Mouse (Mus musculus) hindlimb bud, embryonic 11.5 days (tissue): ENCODE data around the gene Egln1.

Experiments
- DNase-seq: peaks from one replicate; pipeline ENCODE4 v3.0.0-alpha.2; 2012; ENCODE audit warnings: low read depth, low spot score; ENCODE audit errors: extremely low spot score

Gene Egln1

DNA sequence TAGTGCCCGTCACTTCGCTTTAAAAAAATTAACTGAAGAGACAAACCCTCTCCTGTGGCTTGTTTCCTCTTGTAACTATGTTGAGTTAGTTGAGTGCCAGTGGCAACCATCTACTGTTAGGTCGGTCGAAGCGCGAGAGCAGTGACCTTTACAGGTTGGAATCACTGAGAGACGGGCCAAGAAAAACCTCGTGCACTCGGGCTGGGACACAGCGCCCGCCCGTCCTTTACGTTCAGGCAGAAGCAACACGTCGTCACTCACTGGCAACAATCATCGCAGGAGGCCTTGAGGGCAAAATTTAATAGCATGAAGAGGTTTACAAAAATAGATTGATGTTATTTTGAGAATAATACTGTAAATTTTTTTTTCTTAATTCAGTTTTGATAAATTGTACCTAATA lies 39.2 kb downstream of the Egln1 start:
- no peak for DNase-seq

DNA sequence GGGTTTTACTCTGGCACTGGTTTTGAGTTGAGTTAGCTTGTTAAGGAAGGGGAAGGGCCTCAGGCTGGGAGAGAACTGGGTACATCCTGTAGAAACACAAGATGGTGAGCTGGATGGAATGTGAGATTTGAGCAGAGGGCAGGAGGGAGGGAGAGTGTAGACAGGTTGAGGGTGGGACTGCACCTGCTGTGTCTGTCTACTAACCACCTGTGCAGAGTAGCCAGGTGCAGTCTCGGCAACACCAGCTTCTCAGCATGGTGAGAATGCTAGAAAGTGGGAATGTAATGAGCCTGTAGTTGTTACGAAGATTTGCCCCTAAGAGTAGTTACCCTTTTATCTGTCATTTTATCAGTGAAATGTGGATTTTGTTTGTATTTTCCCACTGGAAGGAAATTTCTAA lies 43.6 kb downstream of the Egln1 start:
- no peak for DNase-seq

DNA sequence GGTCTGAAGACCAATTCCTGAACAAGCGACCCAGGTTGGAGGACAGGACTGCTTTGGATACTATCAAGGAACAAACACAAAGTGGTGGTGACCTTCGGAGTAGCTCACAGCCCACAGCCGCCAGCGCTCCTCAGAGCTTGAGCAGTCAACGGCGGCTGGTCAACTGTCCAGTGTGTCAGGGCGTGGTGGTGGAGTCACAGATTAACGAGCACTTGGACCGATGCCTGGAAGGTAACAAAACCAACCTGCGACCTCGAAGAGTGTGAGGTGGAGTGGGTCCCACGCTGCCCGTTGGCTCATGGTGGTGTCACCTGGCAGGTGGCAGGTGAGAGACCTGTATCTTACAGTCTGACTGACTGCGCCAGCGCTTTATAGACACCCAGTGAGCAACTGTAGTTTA lies 45.9 kb downstream of the Egln1 start:
- no peak for DNase-seq

DNA sequence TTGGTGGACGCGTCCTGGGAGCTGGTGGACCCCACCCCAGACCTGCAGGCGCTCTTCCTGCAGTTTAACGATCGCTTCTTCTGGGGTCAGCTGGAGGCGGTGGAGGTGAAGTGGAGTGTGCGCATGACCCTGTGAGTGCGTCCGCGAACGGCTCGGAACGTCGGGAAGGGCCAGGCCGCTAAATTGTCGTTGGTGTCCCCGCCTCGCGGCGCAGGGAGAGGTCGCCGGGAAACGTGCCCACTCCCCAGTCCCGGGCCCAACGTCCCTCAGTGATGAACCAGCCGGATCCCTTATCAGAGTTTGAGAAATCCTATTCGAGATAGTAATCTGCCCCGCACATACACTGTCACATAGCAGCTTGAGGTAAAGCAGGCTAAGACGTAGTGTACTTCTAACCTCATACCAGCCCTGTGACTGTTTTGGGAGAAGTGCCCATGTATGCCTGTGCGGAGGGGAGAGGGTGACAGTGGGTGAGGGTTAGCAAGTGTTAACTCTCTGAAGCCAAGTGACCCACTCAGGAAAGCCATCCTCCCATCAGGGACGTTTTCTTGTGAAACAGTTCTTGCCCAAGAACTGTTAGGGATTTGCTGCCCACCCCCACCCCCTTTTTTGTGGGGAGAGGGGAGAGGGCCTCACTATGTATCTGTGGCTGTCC lies 50.7 kb downstream of the Egln1 start:
- DNase-seq = no peak

DNA sequence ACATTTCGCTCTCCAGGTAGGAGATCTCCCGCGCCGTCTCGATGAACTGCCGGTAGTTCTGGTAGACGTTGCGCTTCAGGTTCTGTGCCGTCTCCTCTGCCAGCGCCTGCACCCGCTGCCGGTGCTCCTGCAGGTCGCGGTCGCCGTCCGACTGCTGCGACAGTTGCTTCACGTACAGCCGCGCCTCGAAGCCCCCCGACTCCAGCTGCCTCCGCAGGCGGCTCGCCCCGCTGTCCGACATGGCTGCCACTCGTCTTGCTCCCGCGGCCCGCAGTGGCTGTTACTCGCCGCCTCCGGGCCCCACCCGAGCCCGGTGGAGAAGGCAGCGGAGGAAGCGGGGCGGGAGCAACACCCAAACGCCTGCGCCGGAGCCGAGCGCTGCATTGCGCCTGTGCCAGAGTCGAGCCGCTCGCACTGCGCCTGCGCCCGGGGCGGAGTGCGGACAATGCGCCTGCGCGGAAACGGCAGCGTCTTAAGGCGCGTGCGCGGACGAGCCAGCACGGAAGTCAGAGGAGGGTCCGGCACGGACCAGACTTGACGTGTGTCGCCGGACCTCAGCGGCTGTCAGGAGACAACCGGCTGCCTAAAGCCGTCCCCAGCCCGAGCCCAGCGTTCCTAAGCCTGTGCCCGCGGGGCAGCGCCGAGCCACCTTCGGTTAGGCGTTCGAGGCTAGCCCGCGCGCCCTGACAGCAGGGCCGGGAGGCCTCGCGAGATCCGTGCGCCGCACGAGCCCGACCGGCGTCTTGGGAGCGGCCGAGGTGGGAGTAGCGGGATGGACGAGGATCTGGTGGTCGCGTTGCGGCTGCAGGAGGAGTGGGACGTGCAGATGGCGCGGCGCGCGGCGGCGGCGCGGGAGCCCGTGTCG lies 51.5 kb downstream of the Egln1 start, which contains the start of the genes Exoc8 and Sprtn:
TSS of gene Exoc8 (minus strand) at position 320 of the 865 bp plus-strand sequence.
TSS of gene Sprtn (plus strand) at position 501 of the 865 bp plus-strand sequence.
- peak; percentile 73 for DNase-seq

DNA sequence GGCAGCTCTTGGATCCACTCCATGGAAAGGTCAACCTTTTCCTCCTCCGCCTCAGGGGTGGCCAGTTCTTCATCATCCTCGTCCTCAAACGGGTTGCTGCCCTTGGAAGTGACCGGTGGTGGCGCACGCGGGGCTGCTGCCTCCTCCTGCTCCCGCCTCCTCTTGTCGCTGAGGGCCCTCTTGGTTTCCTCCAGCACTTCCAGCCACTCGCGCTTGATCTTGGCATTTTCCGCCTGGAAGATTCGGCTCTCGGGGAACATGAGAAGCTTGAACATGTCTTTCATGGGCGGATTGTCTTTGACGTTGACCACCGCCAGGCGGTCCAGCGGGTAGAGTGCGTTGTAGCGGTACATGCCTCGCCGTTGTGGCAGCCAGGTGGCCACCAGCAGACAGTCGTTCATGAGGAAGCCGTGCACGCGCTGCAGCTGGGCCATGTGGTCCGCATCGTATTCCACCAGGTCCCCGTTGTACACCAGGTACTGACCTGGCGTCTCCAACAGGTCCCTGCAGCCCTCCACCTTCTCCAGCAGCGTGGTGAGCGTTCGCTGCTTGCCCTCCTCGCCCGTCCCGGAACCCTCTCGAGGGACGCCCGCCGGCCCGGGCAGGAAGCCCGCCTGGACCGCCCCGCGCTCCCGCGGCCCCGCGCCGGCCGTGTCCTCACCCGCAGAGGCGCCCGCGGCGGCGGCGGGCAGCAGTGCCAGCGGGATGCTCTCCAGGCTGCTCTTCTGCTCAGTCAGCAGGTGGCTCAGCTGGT lies 52.3 kb downstream of the Egln1 start:
- no peak for DNase-seq

DNA sequence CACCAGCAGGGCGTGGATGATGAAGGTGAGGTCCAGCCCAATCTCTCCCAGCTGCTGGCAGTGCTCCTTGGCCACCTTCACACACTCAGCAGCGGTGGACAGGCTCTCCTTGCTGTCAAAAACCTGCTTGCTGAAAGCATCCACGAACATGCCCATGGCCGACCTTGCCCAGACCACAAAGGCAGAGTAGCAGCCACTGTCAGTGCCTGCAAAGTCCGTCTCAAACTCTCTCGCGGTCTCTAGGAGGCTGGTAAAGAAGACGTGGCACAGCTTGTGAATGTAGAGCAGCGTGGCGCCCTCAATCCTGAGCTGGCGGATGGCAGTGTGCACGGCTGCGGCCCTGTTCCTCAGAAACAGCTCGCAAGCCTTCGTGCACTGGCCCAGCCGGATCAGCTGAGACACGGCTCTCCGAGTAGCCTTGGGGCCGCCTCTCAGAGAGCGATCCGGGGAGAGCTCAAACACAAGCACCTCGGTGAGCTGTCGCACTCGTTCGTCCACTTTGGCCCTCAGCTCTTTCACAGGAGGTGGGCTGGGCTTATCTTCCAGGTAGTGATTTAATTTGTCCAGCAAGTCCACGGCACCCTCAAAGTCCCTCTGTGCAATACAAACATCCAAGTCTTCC lies 53.0 kb downstream of the Egln1 start:
- DNase-seq = no peak

DNA sequence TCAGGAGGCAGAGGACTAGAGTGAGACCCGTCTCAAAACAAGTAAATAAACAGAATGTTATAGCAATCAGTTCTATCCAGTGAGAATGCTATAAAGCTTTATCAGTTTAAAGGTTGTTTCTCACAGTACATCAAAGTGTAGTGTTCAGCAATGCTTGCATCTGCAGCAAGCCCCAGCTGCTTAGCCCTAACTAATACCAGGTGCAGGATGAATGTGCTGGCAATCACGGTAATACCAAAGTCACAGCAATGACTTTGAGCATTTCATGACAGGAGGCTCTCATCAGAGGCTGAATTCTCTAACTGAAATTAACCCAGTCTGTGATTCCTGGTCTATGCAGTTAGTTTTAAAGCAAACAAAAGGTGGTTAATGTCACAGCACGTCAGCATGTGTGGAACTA lies 56.5 kb downstream of the Egln1 start:
- no peak for DNase-seq

DNA sequence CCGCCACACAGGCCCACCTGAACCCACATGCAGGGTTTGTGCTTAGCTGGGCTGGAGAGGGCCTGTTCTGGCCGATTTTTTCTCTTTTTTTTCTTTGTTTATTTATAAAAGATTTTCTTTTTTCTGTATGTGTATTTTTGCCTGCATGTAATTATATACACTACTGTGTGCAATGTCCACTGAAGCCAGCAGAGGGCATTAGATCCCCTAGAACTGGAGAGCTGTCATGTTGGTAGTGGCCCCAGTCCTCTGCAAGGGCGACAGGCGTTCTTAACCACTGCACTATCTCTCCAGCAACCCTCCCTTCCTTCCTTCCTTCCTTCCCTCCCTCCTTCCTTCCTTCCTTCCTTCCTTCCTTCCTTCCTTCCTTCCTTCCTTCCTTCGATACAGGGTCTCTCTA lies 60.7 kb downstream of the Egln1 start:
- no peak for DNase-seq

DNA sequence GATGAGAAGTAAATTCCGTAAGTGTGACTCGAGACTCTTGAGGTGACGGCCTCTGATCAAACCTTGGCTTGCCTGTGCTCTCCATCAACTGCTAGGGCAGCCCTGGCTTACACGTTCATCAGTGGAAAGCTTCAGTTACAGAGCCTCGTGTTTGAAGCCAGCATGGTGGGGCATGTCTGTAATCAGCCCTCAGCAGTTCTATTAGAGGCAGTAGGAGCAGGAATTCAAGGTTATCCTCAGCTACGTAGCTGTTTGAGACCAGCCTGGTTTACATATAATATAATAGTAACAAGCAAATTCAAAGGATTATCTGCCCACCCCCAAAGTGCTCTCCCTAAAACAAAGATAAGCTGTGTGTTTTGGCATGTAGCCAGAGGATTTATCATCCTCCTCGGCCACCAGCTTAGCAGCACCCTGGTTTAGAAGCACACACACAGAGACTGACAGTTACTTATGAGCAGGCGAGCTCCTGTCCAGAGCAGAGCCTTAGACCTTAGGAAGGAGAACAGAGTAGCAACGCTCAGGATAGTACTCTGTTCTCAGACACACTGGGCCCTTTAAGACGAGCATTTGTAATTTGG lies 70.1 kb downstream of the Egln1 start:
- DNase-seq = no peak

DNA sequence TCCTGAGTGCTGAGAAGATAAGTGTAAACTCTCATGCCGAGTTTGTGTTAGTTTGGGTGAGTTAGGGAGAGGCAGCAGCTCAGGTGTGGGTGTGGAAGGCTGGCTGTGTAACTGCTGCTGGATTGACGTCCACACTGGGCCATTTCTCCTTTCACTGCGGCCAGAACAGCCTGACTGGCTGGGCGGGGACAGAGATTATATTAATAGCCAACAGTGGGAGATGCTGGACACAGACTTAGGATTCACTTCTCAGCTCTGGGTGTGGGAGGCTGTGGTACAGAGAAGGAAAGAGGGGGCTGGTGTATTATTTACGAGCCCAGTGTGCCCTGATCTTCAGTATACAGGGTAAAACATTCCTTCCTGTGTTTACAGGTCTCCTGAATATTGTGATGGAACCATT lies 71.0 kb downstream of the Egln1 start:
- no peak for DNase-seq

DNA sequence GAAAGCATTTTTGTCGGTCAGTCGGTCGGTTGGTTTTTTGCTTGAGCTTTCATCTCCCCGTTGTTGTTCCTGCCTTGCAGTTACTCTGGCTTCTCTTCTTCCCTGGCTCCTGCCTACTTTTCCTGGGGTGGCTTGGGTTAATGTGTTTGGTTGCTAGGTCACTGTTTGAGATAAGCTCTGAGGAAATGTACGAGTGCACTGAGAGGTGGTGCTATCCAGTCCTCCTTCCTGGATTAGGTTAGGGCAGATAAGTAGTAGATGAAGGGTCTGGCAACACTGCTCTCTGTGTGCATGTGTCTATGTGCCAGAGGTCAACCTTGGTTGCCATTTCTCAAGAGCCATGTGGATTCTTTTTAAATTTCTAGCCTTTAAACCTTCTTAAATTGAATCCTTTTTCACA lies 76.4 kb downstream of the Egln1 start:
- no peak for DNase-seq

DNA sequence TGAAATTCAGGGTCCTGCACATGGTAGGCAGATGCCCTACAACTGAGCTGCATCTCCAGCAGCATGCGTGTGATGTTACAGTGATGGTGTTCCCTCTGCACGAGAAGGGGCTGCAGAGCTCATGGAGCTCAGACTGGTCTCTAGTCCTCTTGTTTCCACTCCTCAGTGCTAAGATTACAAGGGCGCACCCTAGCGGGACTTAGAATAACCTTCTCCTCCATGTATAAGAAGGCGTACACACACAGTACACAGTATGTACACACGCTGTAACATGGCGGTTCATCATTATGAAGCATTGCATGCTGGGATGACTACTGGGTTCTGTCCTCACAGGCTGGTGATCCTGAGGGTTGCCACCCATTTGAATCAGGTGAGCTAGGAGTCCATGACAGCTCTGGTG lies 77.0 kb downstream of the Egln1 start:
- no peak for DNase-seq

DNA sequence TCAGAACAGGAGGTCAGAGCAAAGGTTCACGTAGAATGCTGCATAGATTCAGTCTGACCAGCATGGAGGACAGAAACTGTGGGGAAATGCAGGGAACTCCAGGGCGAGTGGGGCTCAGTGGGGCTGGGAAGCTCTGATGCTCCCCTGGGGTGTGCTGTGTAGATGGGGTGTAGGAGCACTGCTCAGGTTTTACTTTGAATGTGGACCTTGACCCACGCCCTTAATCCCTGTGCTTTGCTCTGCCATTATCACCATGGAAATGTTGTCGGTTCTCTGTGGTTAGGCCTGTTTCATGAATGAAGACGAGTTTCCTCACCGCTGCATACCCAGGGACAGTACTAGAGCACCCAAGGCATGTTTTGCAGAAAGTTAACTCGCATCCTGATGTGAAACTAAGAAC lies 77.7 kb downstream of the Egln1 start:
- no peak for DNase-seq

DNA sequence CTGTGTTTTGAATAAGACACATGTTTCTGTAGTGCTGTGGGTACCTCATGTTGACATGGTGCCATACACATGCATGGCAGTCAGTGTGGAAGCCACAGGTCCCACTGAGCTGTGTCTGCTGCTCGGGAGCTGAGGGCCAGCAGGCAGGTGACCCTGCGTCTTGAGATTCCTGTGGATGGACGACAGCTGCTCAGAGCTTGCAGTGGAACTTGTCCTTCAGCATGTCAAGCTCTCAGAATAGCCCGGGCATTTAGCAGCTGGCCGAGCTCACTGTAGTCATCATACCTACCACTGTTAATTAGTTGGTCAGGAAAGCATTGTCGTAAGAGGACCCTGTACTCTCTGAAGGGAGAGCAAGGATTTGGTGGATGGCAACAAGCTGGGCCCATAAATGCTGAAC lies 79.4 kb downstream of the Egln1 start:
- DNase-seq = no peak

DNA sequence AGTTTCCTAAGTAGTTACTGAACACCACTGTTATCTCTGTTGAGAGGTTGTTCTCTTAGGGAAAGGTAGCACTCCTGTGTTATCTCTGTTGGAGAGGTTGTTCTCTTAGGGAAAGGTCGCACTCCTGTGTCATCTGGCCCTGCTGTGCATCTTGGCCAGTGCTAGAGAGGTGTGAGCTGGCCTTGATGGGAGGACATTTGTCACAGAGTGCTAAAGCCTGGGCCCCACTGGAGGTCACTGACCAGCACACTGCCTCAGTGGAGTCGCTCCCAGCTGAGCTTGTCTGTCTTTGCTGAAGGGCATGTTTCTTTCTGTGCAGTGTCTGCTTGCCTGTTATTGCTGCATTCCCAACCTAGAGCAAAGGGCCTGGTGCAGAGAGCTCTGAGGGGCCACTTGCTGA lies 82.0 kb downstream of the Egln1 start:
- DNase-seq = no peak

DNA sequence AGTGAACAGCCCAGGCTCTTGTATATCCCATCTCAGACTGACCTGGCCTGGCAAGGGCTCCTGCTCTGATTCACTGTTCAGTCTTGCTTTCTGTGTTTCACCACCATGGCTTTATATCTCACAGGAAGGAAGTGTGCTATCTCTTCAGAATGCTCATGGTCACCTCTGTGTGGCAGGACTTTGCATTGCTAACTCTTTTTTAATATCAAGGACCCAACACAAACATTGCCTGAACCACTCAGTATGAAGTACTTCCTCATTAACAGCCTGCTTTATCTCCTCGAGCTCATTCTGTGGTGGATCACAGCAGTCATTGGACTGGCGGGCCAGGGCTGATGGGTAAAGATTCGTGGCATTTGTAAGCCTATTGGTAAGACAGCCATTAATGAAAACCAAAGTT lies 82.5 kb downstream of the Egln1 start:
- DNase-seq = no peak

DNA sequence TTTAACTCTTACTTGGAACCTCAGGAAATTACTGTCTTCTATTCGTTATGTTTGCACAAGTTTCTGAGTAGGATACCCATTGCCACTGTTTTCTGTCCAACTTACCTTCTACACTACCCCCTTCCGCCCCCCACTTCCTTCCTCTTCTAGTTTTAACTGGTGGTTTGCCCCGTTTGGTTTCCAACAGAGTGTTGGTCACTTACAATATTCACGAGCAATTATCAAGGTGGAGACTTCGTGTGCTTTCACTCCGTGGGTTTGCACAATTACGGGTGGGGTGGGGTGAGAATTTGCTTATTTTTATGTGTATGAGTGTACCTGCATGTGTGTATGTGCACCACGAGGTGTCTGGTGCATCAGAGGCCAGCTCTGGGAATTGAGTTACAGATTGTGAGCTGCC lies 85.4 kb downstream of the Egln1 start:
- DNase-seq = no peak

DNA sequence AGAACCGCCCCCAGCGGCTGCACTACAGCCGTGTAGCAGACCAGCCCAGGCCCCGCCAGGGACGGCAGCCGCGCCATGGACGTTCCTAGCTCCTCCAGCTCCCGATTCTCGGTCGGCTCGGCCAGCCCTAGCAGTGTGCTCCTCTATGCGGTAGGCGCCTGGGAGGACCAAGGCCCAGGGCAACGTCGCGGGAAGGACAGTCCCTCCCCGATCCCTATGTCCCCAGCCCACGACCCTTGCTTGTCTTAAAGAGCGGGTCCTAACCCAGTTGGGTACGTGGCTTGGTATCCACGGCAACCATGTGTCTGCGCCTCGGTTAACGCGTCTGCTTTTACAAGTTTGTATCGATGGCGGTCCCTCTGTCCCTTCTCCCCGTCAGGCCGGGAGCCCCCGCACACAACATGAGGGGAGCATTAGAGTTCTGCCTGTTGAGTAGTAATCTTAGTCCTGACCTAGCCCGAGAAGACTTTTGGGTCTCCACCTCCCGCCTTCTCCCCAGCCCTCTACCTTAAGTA lies 85.9 kb downstream of the Egln1 start:
- no peak for DNase-seq

DNA sequence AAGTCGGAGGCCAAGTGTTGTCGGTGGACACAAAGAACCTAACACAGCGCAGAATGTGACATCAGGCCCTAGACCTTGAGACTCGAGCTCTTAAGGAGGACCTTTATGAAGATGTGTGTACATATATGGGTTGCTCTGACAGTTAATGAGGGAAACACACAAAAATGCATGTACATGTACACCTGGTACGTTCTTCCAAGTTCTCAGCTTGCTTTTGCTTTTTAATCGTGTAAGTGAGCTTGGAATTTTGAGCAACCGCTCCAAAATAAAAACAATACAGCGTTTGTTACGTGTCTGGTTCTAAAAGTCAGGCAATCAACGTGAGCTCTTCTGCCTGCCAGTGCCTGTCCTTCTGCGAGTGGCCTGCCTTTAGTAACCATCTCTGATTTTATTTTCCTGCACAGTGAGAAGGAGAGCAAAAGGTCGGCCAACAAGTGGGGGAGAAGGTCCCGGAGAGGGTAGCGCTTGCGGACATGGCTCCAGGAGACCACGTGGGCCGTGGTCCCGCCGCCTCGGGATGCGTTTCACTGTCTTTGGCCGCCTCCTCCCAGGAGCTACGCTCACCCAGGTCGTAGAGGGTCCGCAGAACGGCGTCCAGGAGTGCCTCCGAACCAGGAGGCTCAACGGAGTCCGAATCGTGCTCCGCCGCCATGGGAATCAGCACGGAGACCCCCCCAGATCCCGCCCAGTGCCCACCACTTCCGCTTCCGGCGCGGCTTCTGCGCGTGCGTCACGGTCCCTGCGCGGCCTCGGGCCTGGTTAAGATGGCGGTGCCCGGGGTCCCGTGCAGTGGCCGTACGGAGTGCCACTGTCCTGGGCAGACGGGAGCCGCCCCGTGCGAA lies 86.6 kb downstream of the Egln1 start, which contains the start of the genes Gnpat and 2810004N23Rik:
TSS of gene Gnpat (plus strand) at position 713 of the 842 bp plus-strand sequence.
TSS of gene 2810004N23Rik (minus strand) at position 800 of the 842 bp plus-strand sequence.
- DNase-seq = peak; percentile 62
